Mouse (Mus musculus): ENCODE measurements at regions not wholly inside any gene's neighbourhood (a gene's known extent, or its start where the extent isn't known, plus 50 kb on each side); places are given as distances from the start of the nearest gene placed in this dataset.

DNA sequence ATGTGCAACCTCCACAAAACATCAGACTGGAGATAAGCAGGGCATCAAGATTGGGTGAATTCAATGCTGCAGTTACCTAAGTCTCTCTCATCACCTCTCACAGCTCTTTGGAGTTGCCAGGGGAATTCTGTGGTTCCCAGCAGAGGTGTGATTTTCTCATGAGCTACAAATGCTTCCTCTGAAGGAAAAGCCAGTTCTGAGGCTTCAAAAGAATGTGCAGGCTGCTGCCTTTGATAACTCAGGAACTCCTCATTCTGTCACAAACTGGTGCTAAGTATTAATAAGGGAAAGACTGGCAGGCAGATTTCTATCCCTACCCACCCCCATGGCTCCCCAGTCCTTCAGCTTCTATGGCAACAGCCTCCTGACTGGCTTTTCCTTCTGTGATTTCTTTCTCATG lies 243.8 kb upstream of the Gria1 start:
- Histone ChIP-seq H3ac (ENCODE audit: control insufficient read depth, insufficient read length) (no peak overlapping the region), H3K27me3 (ENCODE audit: control insufficient read depth, insufficient read depth, insufficient read length) (no peaks in the 10 kb centered on the region), H3K4me3 (no peak overlapping the region), H3K79me2 (ENCODE audit: control insufficient read depth, insufficient read depth) (no peaks in the 10 kb centered on the region), H3K36me3 (ENCODE audit: control insufficient read depth, insufficient read depth) (no peaks in the 10 kb centered on the region), H3K4me2 (ENCODE audit: low read depth) (no peak overlapping the region)
- no peak for TF ChIP-seq REST (IDR thresholded peaks at IDR 0.05; ENCODE audit: insufficient read depth, insufficient read length)
- no peak for TF ChIP-seq POLR2AphosphoS2 (IDR thresholded peaks at IDR 0.05; ENCODE audit: insufficient read length, low read depth)
- no peak for TF ChIP-seq TCF12 (IDR thresholded peaks at IDR 0.05; ENCODE audit: insufficient read depth, poor library complexity, severe bottlenecking)
- TF ChIP-seq MAX (IDR thresholded peaks at IDR 0.05; ENCODE audit: low read depth) = no peak
- no peak for TF ChIP-seq MYOG (IDR thresholded peaks at IDR 0.05; ENCODE audit: control insufficient read depth in 1 of 3, insufficient read depth in 1 of 3, insufficient read length in 2 of 3, low read depth in 2 of 3)
- TF ChIP-seq TCF3 (IDR thresholded peaks at IDR 0.05; ENCODE audit: insufficient read length, low read depth) = no peak
- TF ChIP-seq MYOD1 (IDR thresholded peaks at IDR 0.05; ENCODE audit: control insufficient read depth in 1 of 3, insufficient read length in 2 of 3, low read depth in 2 of 3) = no peak
- TF ChIP-seq CEBPB (IDR thresholded peaks at IDR 0.05; ENCODE audit: insufficient read depth, poor library complexity, severe bottlenecking) = no peak
- TF ChIP-seq SRF (IDR thresholded peaks at IDR 0.05; ENCODE audit: control insufficient read depth, insufficient read length, low read depth) = no peak
- TF ChIP-seq USF1 (IDR thresholded peaks at IDR 0.05; ENCODE audit: low read depth) = no peak

DNA sequence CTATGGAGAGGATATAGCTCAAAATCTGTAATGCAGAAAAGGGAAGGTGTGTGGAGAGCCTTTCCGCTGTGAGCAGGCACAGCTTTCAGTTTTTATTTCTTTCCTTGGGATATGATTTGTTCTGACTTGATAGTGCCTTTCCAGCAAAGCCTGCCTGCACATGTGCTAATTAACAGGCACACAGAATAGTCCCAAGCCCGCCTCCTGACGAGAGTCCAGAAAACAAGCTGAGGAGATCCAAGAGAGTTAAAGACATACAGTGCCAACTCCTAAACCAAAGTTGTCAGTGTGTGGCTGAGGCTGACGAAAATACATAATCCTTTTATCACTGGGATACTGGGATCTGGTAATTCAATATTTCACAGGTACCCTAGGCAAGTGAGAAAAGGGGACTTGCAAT lies 224.8 kb upstream of the Gria1 start:
- Histone ChIP-seq H3K4me2 (ENCODE audit: low read depth) (no peak overlapping the region), H3ac (ENCODE audit: control insufficient read depth, insufficient read length) (no peak overlapping the region), H3K4me3 (no peak overlapping the region), H3K27me3 (ENCODE audit: control insufficient read depth, insufficient read depth, insufficient read length) (no peaks in the 10 kb centered on the region), H3K79me2 (ENCODE audit: control insufficient read depth, insufficient read depth) (no peaks in the 10 kb centered on the region), H3K36me3 (ENCODE audit: control insufficient read depth, insufficient read depth) (no peaks in the 10 kb centered on the region)
- TF ChIP-seq MAX (IDR thresholded peaks at IDR 0.05; ENCODE audit: low read depth) (no peak), POLR2AphosphoS2 (IDR thresholded peaks at IDR 0.05; ENCODE audit: insufficient read length, low read depth) (no peak), POLR2A (IDR thresholded peaks at IDR 0.05; ENCODE audit: insufficient read length, low read depth) (no peak), MYOG (IDR thresholded peaks at IDR 0.05; ENCODE audit: control insufficient read depth in 1 of 3, insufficient read depth in 1 of 3, insufficient read length in 2 of 3, low read depth in 2 of 3) (no peak), TCF3 (IDR thresholded peaks at IDR 0.05; ENCODE audit: insufficient read length, low read depth) (no peak), E2F4 (IDR thresholded peaks at IDR 0.05; ENCODE audit: insufficient read depth) (no peak), TCF12 (IDR thresholded peaks at IDR 0.05; ENCODE audit: insufficient read depth, poor library complexity, severe bottlenecking) (no peak), CEBPB (IDR thresholded peaks at IDR 0.05; ENCODE audit: insufficient read depth, poor library complexity, severe bottlenecking) (no peak), REST (IDR thresholded peaks at IDR 0.05; ENCODE audit: insufficient read depth, insufficient read length) (no peak), SRF (IDR thresholded peaks at IDR 0.05; ENCODE audit: control insufficient read depth, insufficient read length, low read depth) (no peak), MYOD1 (IDR thresholded peaks at IDR 0.05; ENCODE audit: control insufficient read depth in 1 of 3, insufficient read length in 2 of 3, low read depth in 2 of 3) (no peak), USF1 (IDR thresholded peaks at IDR 0.05; ENCODE audit: low read depth) (no peak)

DNA sequence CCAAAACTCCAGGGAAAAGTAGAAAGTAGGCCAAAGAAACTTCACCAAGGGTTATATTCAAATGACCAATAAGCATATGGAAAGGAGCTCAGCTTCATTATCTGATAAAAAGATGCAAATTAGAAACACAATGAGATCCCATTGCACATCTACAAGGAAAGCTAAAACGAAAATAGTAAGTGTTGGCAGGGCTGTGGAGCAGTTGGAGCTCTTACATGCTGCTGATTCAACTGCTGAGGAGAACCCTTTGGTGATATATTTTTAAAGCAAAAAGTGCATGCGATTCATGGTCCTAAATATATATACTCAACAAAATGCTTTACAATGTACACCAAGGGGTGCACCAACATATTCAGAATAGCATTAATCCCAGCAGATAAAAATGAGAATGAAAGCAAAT lies 218.5 kb upstream of the Gria1 start:
- Histone ChIP-seq H3K27me3 (ENCODE audit: control insufficient read depth, insufficient read depth, insufficient read length) (no peaks in the 10 kb centered on the region), H3K79me2 (ENCODE audit: control insufficient read depth, insufficient read depth) (no peaks in the 10 kb centered on the region), H3K4me2 (ENCODE audit: low read depth) (no peak overlapping the region), H3ac (ENCODE audit: control insufficient read depth, insufficient read length) (no peak overlapping the region), H3K36me3 (ENCODE audit: control insufficient read depth, insufficient read depth) (no peaks in the 10 kb centered on the region), H3K4me3 (no peak overlapping the region)
- TF ChIP-seq E2F4 (IDR thresholded peaks at IDR 0.05; ENCODE audit: insufficient read depth) = no peak
- no peak for TF ChIP-seq MYOG (IDR thresholded peaks at IDR 0.05; ENCODE audit: control insufficient read depth in 1 of 3, insufficient read depth in 1 of 3, insufficient read length in 2 of 3, low read depth in 2 of 3)
- no peak for TF ChIP-seq CEBPB (IDR thresholded peaks at IDR 0.05; ENCODE audit: insufficient read depth, poor library complexity, severe bottlenecking)
- no peak for TF ChIP-seq SRF (IDR thresholded peaks at IDR 0.05; ENCODE audit: control insufficient read depth, insufficient read length, low read depth)

DNA sequence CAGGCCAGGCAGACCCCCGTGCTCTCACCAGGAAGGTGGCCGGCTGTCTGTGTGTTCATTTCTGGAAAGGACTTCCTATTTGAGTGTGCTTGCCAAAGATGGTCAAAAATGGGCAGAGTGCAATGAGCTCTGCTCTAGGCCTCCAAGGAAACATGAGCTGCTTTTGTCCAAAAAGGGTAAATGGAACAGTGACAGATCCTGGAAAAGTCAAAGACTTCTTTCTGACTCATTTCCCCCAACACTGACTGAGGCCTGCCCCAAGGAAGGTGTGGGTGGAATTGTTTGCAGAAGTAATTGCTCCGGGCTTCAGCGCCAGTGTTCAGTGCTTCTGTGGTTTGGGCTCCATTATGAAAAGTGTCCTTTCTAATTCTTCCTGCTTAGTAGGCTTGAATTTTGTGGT lies 203.9 kb upstream of the Gria1 start:
- no peak overlapping the region for H3ac ChIP-seq (ENCODE audit: control insufficient read depth, insufficient read length)
- no peaks in the 10 kb centered on the region for H3K36me3 ChIP-seq (ENCODE audit: control insufficient read depth, insufficient read depth)
- H3K4me3 ChIP-seq = no peak overlapping the region
- TF ChIP-seq CEBPB (IDR thresholded peaks at IDR 0.05; ENCODE audit: insufficient read depth, poor library complexity, severe bottlenecking) = no peak
- no peak for TF ChIP-seq MYOG (IDR thresholded peaks at IDR 0.05; ENCODE audit: control insufficient read depth in 1 of 3, insufficient read depth in 1 of 3, insufficient read length in 2 of 3, low read depth in 2 of 3)
- TF ChIP-seq MYOD1 (IDR thresholded peaks at IDR 0.05; ENCODE audit: control insufficient read depth in 1 of 3, insufficient read length in 2 of 3, low read depth in 2 of 3) = no peak
- TF ChIP-seq USF1 (IDR thresholded peaks at IDR 0.05; ENCODE audit: low read depth) = no peak
- no peak for TF ChIP-seq POLR2AphosphoS2 (IDR thresholded peaks at IDR 0.05; ENCODE audit: insufficient read length, low read depth)
- TF ChIP-seq E2F4 (IDR thresholded peaks at IDR 0.05; ENCODE audit: insufficient read depth) = no peak
- TF ChIP-seq TCF12 (IDR thresholded peaks at IDR 0.05; ENCODE audit: insufficient read depth, poor library complexity, severe bottlenecking) = no peak
- TF ChIP-seq REST (IDR thresholded peaks at IDR 0.05; ENCODE audit: insufficient read depth, insufficient read length) = no peak
- no peak for TF ChIP-seq MAX (IDR thresholded peaks at IDR 0.05; ENCODE audit: low read depth)
- no peak for TF ChIP-seq TCF3 (IDR thresholded peaks at IDR 0.05; ENCODE audit: insufficient read length, low read depth)
- no peak for TF ChIP-seq SRF (IDR thresholded peaks at IDR 0.05; ENCODE audit: control insufficient read depth, insufficient read length, low read depth)
- TF ChIP-seq POLR2A (IDR thresholded peaks at IDR 0.05; ENCODE audit: insufficient read length, low read depth) = no peak
- no peaks in the 10 kb centered on the region for H3K27me3 ChIP-seq (ENCODE audit: control insufficient read depth, insufficient read depth, insufficient read length)
- H3K4me2 ChIP-seq (ENCODE audit: low read depth) = no peak overlapping the region
- no peaks in the 10 kb centered on the region for H3K79me2 ChIP-seq (ENCODE audit: control insufficient read depth, insufficient read depth)

DNA sequence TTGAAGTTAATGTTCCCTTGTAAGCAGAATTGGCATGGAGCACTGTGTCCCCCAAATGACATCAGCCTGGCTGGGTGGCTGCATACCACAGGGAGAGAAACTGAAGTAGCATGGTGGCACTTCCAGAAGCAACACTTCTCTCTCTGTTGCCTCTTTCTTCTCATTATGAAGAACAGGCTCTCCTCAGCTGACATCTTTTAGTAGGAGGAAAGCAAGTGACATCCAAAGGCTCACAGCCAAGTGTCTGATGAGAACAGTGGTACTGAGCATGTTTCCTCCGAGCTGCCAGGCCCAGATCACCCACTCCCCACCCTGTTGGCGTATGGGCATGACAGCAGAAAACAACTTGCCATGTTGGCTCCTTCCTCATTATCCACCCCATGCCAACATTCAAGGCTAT lies 201.0 kb upstream of the Gria1 start:
- Histone ChIP-seq H3K27me3 (ENCODE audit: control insufficient read depth, insufficient read depth, insufficient read length) (no peaks in the 10 kb centered on the region), H3K36me3 (ENCODE audit: control insufficient read depth, insufficient read depth) (no peaks in the 10 kb centered on the region), H3K79me2 (ENCODE audit: control insufficient read depth, insufficient read depth) (no peaks in the 10 kb centered on the region), H3K4me2 (ENCODE audit: low read depth) (no peak overlapping the region), H3K4me3 (no peak overlapping the region), H3ac (ENCODE audit: control insufficient read depth, insufficient read length) (no peak overlapping the region)
- TF ChIP-seq CEBPB (IDR thresholded peaks at IDR 0.05; ENCODE audit: insufficient read depth, poor library complexity, severe bottlenecking) (no peak), MYOD1 (IDR thresholded peaks at IDR 0.05; ENCODE audit: control insufficient read depth in 1 of 3, insufficient read length in 2 of 3, low read depth in 2 of 3) (no peak), REST (IDR thresholded peaks at IDR 0.05; ENCODE audit: insufficient read depth, insufficient read length) (no peak), MYOG (IDR thresholded peaks at IDR 0.05; ENCODE audit: control insufficient read depth in 1 of 3, insufficient read depth in 1 of 3, insufficient read length in 2 of 3, low read depth in 2 of 3) (no peak)
